Mouse (Mus musculus) myocyte (in vitro differentiated cells): ENCODE results near the gene 1700025G04Rik. TPM values are rescaled to one million over a fixed set of nuclear protein-coding genes. Genes with fewer than 3 reads are reported as not detected.

Experiments
- H3K27me3 ChIP-seq: one replicate; pipeline ENCODE4 v1.6.1; 2011; ENCODE audit not compliant: control insufficient read depth, insufficient read depth, insufficient read length
- H3K36me3 ChIP-seq: one replicate; pipeline ENCODE4 v1.6.1; 2011; ENCODE audit not compliant: control insufficient read depth, insufficient read depth
- H3K4me2 ChIP-seq: one replicate; pipeline ENCODE4 v1.6.1; 2011; ENCODE audit warnings: low read depth, control low read depth
- H3K4me3 ChIP-seq: one replicate; pipeline ENCODE4 v1.5.1; 2011; ENCODE audit warnings: mild to moderate bottlenecking, control low read depth, moderate library complexity
- H3K79me2 ChIP-seq: one replicate; pipeline ENCODE4 v1.6.1; 2011; ENCODE audit not compliant: control insufficient read depth, insufficient read depth
- H3ac ChIP-seq: one replicate; pipeline ENCODE4 v1.6.1; 2011; ENCODE audit not compliant: control insufficient read depth, insufficient read length
- CEBPB ChIP-seq: IDR thresholded peaks from 2 replicates; pipeline ENCODE4 v1.6.1; 2011; ENCODE audit warnings: mild to moderate bottlenecking, moderate library complexity; ENCODE audit not compliant: poor library complexity, insufficient read depth, severe bottlenecking
- E2F4 ChIP-seq: IDR thresholded peaks from one replicate; pipeline ENCODE4 v1.6.1; 2011; ENCODE audit warnings: mild to moderate bottlenecking, control low read depth, moderate library complexity; ENCODE audit not compliant: insufficient read depth
- MAX ChIP-seq: IDR thresholded peaks from one replicate; pipeline ENCODE4 v1.6.1; 2011; ENCODE audit warnings: low read depth, mild to moderate bottlenecking, control low read depth
- MYOD1 ChIP-seq, 3 experiments: IDR thresholded peaks; one replicate each; pipeline ENCODE4 v1.6.1; 2011; ENCODE audit warnings: control low read depth in 2 of 3, low read depth in 2 of 3, mild to moderate bottlenecking in 2 of 3, moderate library complexity in 1 of 3; ENCODE audit not compliant: insufficient read length in 2 of 3, control insufficient read depth in 1 of 3
- MYOG ChIP-seq, 3 experiments: IDR thresholded peaks; one replicate each; pipeline ENCODE4 v1.6.1; 2011; ENCODE audit warnings: control low read depth in 2 of 3, low read depth in 2 of 3, mild to moderate bottlenecking in 2 of 3; ENCODE audit not compliant: insufficient read length in 2 of 3, control insufficient read depth in 1 of 3, insufficient read depth in 1 of 3
- POLR2A ChIP-seq: IDR thresholded peaks from one replicate; pipeline ENCODE4 v1.6.1; 2011; ENCODE audit warnings: low read depth, mild to moderate bottlenecking, control low read depth, moderate library complexity; ENCODE audit not compliant: insufficient read length
- POLR2AphosphoS2 ChIP-seq: IDR thresholded peaks from one replicate; pipeline ENCODE4 v1.6.1; 2011; ENCODE audit warnings: low read depth, control low read depth; ENCODE audit not compliant: insufficient read length
- REST ChIP-seq: IDR thresholded peaks from one replicate; pipeline ENCODE4 v1.6.1; 2011; ENCODE audit warnings: mild to moderate bottlenecking, control low read depth, moderate library complexity; ENCODE audit not compliant: insufficient read depth, insufficient read length
- SRF ChIP-seq: IDR thresholded peaks from one replicate; pipeline ENCODE4 v1.6.1; 2011; ENCODE audit warnings: low read depth; ENCODE audit not compliant: control insufficient read depth, insufficient read length
- TCF12 ChIP-seq: IDR thresholded peaks from one replicate; pipeline ENCODE4 v1.6.1; 2011; ENCODE audit warnings: mild to moderate bottlenecking, control low read depth; ENCODE audit not compliant: poor library complexity, insufficient read depth, severe bottlenecking
- TCF3 ChIP-seq: IDR thresholded peaks from one replicate; pipeline ENCODE4 v1.6.1; 2011; ENCODE audit warnings: low read depth, control low read depth; ENCODE audit not compliant: insufficient read length
- USF1 ChIP-seq: IDR thresholded peaks from one replicate; pipeline ENCODE4 v1.6.1; 2011; ENCODE audit warnings: low read depth, mild to moderate bottlenecking, control low read depth, moderate library complexity
- polyA plus RNA-seq: library from polyadenylated mRNA; unstranded; fragments of >200 nt; fragmentation: generic; extraction: Trizol; gene quantifications from one replicate; pipeline ENCODE4 v1.2.1, GENCODE M21; 2012; ENCODE audit warnings: missing spikeins

Gene 1700025G04Rik
- polyA plus RNA-seq, 1 experiment = 3.3 TPM

DNA sequence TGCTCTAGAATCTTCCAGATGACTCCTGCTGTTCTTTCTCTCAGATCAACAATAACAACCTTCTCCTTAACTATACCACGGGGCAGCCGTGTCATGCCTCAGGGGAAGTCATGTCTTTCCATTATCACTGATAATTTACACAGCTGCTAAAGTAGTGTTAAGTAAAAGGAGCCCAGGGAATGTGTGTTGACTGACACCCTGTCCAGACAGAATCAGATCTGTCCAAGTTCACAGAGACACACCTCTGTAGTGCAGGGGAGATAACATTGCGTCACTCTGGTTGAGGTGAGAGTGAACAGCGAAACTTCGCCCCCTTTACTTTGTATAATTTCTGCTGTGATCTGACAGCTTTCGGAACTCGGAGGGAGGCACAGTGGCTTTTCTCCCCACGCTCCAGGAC lies 149.9 kb downstream of the 1700025G04Rik start:
- H3K79me2 ChIP-seq = no peaks in the 10 kb centered on the region
- no peak overlapping the region for H3K4me2 ChIP-seq

DNA sequence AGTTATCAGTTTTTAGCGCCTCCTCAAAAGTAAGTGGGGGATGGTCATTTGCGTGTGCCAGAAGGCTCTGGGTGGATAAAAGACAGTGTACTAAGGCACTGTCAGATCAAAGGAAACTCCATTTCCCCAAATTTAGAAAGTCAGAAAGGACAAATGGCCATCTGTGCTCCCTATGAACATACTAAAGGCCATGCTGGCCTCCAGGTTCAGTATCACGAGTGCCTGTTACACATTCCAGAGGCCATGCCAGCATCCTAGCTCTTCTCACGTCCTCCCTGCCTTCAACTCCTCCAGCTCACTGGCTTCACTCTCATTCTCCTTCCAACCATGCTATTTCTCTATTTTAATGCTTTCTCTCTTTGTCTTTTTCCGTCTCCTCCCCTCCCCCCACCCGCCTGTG lies 150.4 kb downstream of the 1700025G04Rik start:
- no peak for TF ChIP-seq REST
- no peak for TF ChIP-seq E2F4
- TF ChIP-seq TCF3 = no peak
- no peak for TF ChIP-seq TCF12
- no peak for TF ChIP-seq CEBPB
- TF ChIP-seq MYOG (IDR thresholded peaks at IDR 0.05; ENCODE audit: control insufficient read depth in 1 of 3, insufficient read depth in 1 of 3, insufficient read length in 2 of 3, low read depth in 2 of 3) = no peak
- TF ChIP-seq USF1 = no peak
- no peak for TF ChIP-seq MAX
- TF ChIP-seq POLR2AphosphoS2 = no peak
- TF ChIP-seq MYOD1 (IDR thresholded peaks at IDR 0.05; ENCODE audit: control insufficient read depth in 1 of 3, insufficient read length in 2 of 3, low read depth in 2 of 3) = no peak
- no peak for TF ChIP-seq POLR2A
- TF ChIP-seq SRF = no peak
- Histone ChIP-seq H3K79me2 (no peaks in the 10 kb centered on the region), H3K4me3 (no peak overlapping the region), H3K4me2 (no peak overlapping the region), H3ac (no peak overlapping the region), H3K36me3 (no peaks in the 10 kb centered on the region), H3K27me3 (no peaks in the 10 kb centered on the region)

More for the DNA sequence above, 149.9 kb downstream of the 1700025G04Rik start:
- Histone ChIP-seq H3K4me3 (no peak overlapping the region), H3K27me3 (no peaks in the 10 kb centered on the region), H3ac (no peak overlapping the region), H3K36me3 (no peaks in the 10 kb centered on the region)
- TF ChIP-seq CEBPB (no peak), POLR2A (no peak), REST (no peak), MYOD1 (IDR thresholded peaks at IDR 0.05; ENCODE audit: control insufficient read depth in 1 of 3, insufficient read length in 2 of 3, low read depth in 2 of 3) (no peak), MYOG (IDR thresholded peaks at IDR 0.05; ENCODE audit: control insufficient read depth in 1 of 3, insufficient read depth in 1 of 3, insufficient read length in 2 of 3, low read depth in 2 of 3) (no peak), SRF (no peak), POLR2AphosphoS2 (no peak), TCF12 (no peak), E2F4 (no peak)

DNA sequence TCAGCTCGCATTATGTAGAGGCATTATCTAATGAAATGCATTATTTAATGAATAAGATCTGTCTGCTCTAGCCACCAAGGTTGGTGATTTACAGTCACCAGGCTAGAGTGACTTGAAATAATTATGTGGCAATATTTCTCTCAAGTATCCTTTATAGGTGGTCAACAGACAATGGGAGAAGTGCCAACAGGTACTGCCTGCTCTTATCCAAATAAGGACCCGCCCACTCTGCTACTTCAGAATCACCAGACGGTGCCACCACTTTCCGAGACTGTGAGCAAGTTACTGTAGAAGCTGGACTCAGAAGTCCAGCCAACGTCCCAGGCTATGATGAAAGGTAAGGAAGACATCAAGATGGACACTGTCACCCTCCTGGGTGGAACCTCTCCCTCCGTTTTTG lies 156.3 kb downstream of the 1700025G04Rik start:
- no peak for TF ChIP-seq TCF3
- no peak for TF ChIP-seq TCF12
- no peak for TF ChIP-seq POLR2AphosphoS2
- TF ChIP-seq USF1 = no peak
- TF ChIP-seq MYOD1 (IDR thresholded peaks at IDR 0.05; ENCODE audit: control insufficient read depth in 1 of 3, insufficient read length in 2 of 3, low read depth in 2 of 3) = no peak
- no peak for TF ChIP-seq REST
- no peak for TF ChIP-seq POLR2A
- no peak for TF ChIP-seq E2F4
- TF ChIP-seq SRF = no peak
- no peak for TF ChIP-seq MYOG (IDR thresholded peaks at IDR 0.05; ENCODE audit: control insufficient read depth in 1 of 3, insufficient read depth in 1 of 3, insufficient read length in 2 of 3, low read depth in 2 of 3)
- TF ChIP-seq MAX = no peak
- TF ChIP-seq CEBPB = no peak
- H3ac ChIP-seq = no peak overlapping the region
- no peaks in the 10 kb centered on the region for H3K27me3 ChIP-seq
- no peaks in the 10 kb centered on the region for H3K79me2 ChIP-seq
- H3K4me3 ChIP-seq = no peak overlapping the region
- H3K36me3 ChIP-seq = no peaks in the 10 kb centered on the region
- no peak overlapping the region for H3K4me2 ChIP-seq

DNA sequence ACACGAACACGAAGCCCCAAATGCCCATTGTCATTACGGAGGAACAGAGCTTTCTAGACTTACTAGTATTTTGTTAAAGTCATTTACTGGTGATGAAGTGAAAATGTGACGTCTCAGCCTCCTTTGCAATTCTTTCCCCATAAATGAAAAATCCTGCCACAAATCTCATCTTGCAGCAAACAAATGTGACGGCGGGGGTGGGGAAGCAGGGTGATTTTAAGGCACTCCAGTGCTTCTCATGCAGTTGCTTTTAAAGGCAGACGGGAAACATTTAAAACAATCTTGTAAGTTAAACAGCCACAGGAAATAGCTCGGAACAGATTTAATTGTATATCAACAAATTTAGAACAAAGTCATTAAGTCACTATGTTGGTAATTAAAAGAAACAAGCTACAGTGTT lies 163.1 kb downstream of the 1700025G04Rik start:
- TF ChIP-seq TCF3 (no peak), MYOD1 (IDR thresholded peaks at IDR 0.05; ENCODE audit: control insufficient read depth in 1 of 3, insufficient read length in 2 of 3, low read depth in 2 of 3) (no peak), POLR2AphosphoS2 (no peak), MAX (no peak), USF1 (no peak), TCF12 (no peak), SRF (no peak), MYOG (IDR thresholded peaks at IDR 0.05; ENCODE audit: control insufficient read depth in 1 of 3, insufficient read depth in 1 of 3, insufficient read length in 2 of 3, low read depth in 2 of 3) (no peak), POLR2A (no peak), E2F4 (no peak), CEBPB (no peak), REST (no peak)
- no peaks in the 10 kb centered on the region for H3K36me3 ChIP-seq
- H3K79me2 ChIP-seq = no peaks in the 10 kb centered on the region
- no peaks in the 10 kb centered on the region for H3K27me3 ChIP-seq
- no peak overlapping the region for H3ac ChIP-seq
- no peak overlapping the region for H3K4me3 ChIP-seq
- no peak overlapping the region for H3K4me2 ChIP-seq

DNA sequence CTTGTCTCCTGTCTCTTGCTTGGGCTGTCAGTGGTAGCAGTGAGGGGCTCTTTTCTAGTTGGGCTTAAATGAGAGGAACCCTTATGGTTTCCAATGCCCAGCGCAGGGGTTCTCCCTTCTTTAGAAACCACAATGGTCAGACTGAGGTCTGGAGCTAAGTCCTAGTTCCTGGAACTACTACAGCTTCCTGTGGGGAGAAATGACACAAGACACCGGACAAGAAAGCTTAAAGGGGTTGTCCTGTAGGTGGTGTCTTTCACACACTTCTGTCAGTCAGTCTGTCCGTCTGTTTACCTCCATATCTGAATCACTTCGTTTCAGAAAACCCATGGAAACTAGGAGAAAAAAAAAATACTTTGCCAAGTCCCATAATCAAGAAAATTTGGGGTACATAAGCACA lies 163.8 kb downstream of the 1700025G04Rik start:
- no peaks in the 10 kb centered on the region for H3K79me2 ChIP-seq
- no peak overlapping the region for H3K4me3 ChIP-seq
- no peaks in the 10 kb centered on the region for H3K27me3 ChIP-seq
- no peaks in the 10 kb centered on the region for H3K36me3 ChIP-seq
- TF ChIP-seq MYOD1 (IDR thresholded peaks at IDR 0.05; ENCODE audit: control insufficient read depth in 1 of 3, insufficient read length in 2 of 3, low read depth in 2 of 3) (no peak), SRF (no peak), USF1 (no peak), MYOG (IDR thresholded peaks at IDR 0.05; ENCODE audit: control insufficient read depth in 1 of 3, insufficient read depth in 1 of 3, insufficient read length in 2 of 3, low read depth in 2 of 3) (no peak), MAX (no peak), REST (no peak), POLR2AphosphoS2 (no peak), E2F4 (no peak), TCF12 (no peak), CEBPB (no peak)
- no peak overlapping the region for H3ac ChIP-seq
- H3K4me2 ChIP-seq = no peak overlapping the region
